Mouse (Mus musculus) testis, adult 10 weeks (tissue): Measurements from ENCODE around the gene Gsdma. TPM values are rescaled to one million over a fixed set of nuclear protein-coding genes. Genes with fewer than 3 reads are reported as not detected.

Experiments used
- polyA plus RNA-seq: library from polyadenylated mRNA; stranded (reverse); fragments of 350-450 nt; fragmentation: Illumina TruSeq; extraction: RNeasy Lipid Tissue Mini Kit (QIAGEN cat#74804); gene quantifications from one replicate; pipeline ENCODE4 v1.2.3, GENCODE M21; 2014; ENCODE audit warnings: low read depth, low replicate concordance

The Gsdma gene
- polyA plus RNA-seq, result 1.6 TPM

DNA sequence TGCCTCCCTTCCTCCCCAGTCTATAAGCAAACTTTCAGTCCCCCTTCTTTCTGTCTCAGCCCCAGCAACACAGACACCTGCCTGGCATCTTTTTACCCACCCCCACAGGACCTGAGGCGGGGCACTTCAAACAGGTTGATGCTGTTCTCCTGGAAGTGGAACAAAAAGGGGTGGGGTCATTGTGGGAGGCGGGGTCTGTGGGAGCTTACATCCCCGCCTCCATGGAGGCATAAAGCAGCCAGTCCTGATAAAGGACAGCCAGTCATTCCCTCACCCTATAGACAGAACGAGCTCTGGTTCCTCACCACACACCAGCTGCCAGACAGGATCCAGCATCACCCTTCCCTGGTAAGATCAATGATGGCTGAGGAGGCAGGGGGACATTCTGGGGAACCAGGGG is at the start of gene Gsdma:
Gene Gsdma, plus strand, starts transcription at position 261 of the 400 bp plus-strand sequence.

GRCm38 (mm10) chr11:98625611-98626410 is 38.3 kb upstream of the Gsdma start, which contains the start of the genes Gm12355 and Gsdma3:
Gene Gm12355, minus strand, starts transcription at chr11:98625661.
Gene Gsdma3, plus strand, starts transcription at chr11:98626360.

GRCm38 (mm10) chr11:98646459-98646858 is 17.7 kb upstream of the Gsdma start, which contains the start of gene Gsdma2:
Gene Gsdma2, plus strand, starts transcription at chr11:98646759.

GRCm38 (mm10) chr11:98681786-98682745 is 17.9 kb downstream of the Gsdma start, which contains the start of gene Psmd3:
Gene Psmd3, plus strand, starts transcription at chr11:98682554.

DNA sequence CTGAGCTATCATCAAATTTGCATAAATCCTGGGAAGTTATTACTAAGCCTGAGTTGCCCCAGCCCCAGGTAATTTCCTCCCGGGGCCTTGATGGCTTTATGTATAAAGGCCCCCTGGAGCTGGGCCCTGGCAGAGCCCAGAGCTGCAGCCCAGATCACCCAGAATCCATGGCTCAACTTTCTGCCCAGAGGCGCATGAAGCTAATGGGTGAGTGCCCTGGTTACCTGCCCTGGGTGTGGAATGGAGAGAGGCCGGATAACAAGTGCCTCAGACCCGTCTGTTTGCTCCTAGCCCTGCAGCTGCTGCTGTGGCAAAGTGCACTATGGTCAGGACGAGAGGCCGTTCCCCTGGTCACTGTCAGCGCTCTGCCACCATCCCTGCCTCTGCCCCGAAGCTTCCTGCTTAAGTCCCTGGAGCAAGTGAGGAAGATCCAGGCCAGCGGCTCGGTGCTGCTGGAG is 37.1 kb downstream of the Gsdma start, which contains the start of gene Csf3:
Gene Csf3, plus strand, starts transcription at position 51 of the 458 bp plus-strand sequence.

Other genes starting within 250 kb of the Gsdma start
- 40.6 TPM for gene Mien1, start 225.4 kb upstream of the Gsdma start, polyA plus RNA-seq
- gene Grb7, start 218.0 kb upstream of the Gsdma start, polyA plus RNA-seq, result 0.24 TPM
- 0.18 TPM for gene Ikzf3, start 118.3 kb upstream of the Gsdma start, polyA plus RNA-seq
- 608 TPM for gene Zpbp2, start 113.3 kb upstream of the Gsdma start, polyA plus RNA-seq
- gene Ormdl3, start 77.0 kb upstream of the Gsdma start, polyA plus RNA-seq, result 10.1 TPM
- not detected for gene Lrrc3c, start 66.1 kb upstream of the Gsdma start, polyA plus RNA-seq
- gene Gm12355, start 38.7 kb upstream of the Gsdma start, polyA plus RNA-seq, result 0.56 TPM
- not detected for gene Gsdma3, start 38.0 kb upstream of the Gsdma start, polyA plus RNA-seq
- gene Gsdma2, start 17.6 kb upstream of the Gsdma start, polyA plus RNA-seq, result not detected
- 11.0 TPM for gene Psmd3, start 18.2 kb downstream of the Gsdma start, polyA plus RNA-seq
- gene Csf3, start 36.9 kb downstream of the Gsdma start, polyA plus RNA-seq, result 0.20 TPM
- 28.3 TPM for gene Med24, start 65.1 kb downstream of the Gsdma start, polyA plus RNA-seq
- gene Thra, start 76.3 kb downstream of the Gsdma start, polyA plus RNA-seq, result 2.9 TPM
- 0.81 TPM for gene Nr1d1, start 111.0 kb downstream of the Gsdma start, polyA plus RNA-seq
- gene Msl1, start 131.2 kb downstream of the Gsdma start, polyA plus RNA-seq, result 270 TPM
- 18.6 TPM for gene Casc3, start 140.6 kb downstream of the Gsdma start, polyA plus RNA-seq
- gene Rapgefl1, start 172.4 kb downstream of the Gsdma start, polyA plus RNA-seq, result 0.34 TPM
- 3.8 TPM for gene Wipf2, start 199.3 kb downstream of the Gsdma start, polyA plus RNA-seq
- 3.9 TPM for gene Cdc6, start 243.4 kb downstream of the Gsdma start, polyA plus RNA-seq